Comparison of ENCODE assay signal across 23 mouse cellular contexts in genomic region chr8:126573079-126573694, GRCm38 (mm10). TPM values are rescaled to one million over a fixed set of nuclear protein-coding genes. Genes with fewer than 3 reads are reported as not detected.
A peak's percentile ranks its signal among the peaks of the same experiment; 100 is the strongest.
DNase-seq lines count a peak whose midpoint lies in the region; ATAC-seq and TF ChIP-seq lines count a peak whose summit lies in the region.
"Had no signal": no experiment of that assay in that cellular context is flagged by ENCODE, and none has a peak within 500 bp of the region (broad histone marks: within the 10 kb centered on the region; RNA-seq: fewer than 3 reads in every experiment).

No protein-coding gene starts in this region.

- in situ Hi-C loops in CH12.LX (cut with MboI; ENCODE audit: low pct_ligation_motif_present, low pct_unique_long_range_greater_than_20kb, low sequenced_read_pairs) = no loop called here

- H3K27me3 ChIP-seq in kidney, adult 2 months (replicated peaks; ENCODE audit: control insufficient read depth, insufficient read depth, low read length) = no peaks in the 10 kb centered on the region
- no peaks in the 10 kb centered on the region for H3K27me3 ChIP-seq in CH12.LX (replicated peaks)
- H3K27me3 ChIP-seq in cerebellum, adult 2 months (ENCODE audit: control insufficient read depth, insufficient read depth, low read length) = no peaks in the 10 kb centered on the region
- H3K27me3 ChIP-seq in hindbrain, embryonic 12.5 days = no peaks in the 10 kb centered on the region
- H3K27me3 ChIP-seq: embryonic facial prominence, embryonic 15.5 days; heart, embryonic 15.5 days; hindbrain, embryonic 15.5 days had no signal

- peak overlapping the region; percentile 35 for H3K27ac ChIP-seq in kidney, adult 2 months (ENCODE audit: insufficient read depth, low read depth, low read length)
- H3K27ac ChIP-seq in CH12.LX (ENCODE audit: insufficient read depth, low read depth) = no peak overlapping the region
- H3K27ac ChIP-seq in bone marrow macrophage, adult 2 months (ENCODE audit: insufficient read depth, low read depth, low read length) = peak overlapping the region; percentile 65
- H3K27ac ChIP-seq in left cerebral cortex, adult 2 months = no peak overlapping the region
- H3K27ac ChIP-seq in cerebellum, adult 2 months (ENCODE audit: insufficient read depth, low read length) = no peak overlapping the region
- no peak overlapping the region for H3K27ac ChIP-seq in hindbrain, embryonic 12.5 days
- H3K27ac ChIP-seq: embryonic facial prominence, embryonic 15.5 days; forebrain, embryonic 10.5 days; heart, adult 2 months; heart, embryonic 15.5 days; hindbrain, embryonic 10.5 days; hindbrain, embryonic 15.5 days had no signal

- peak; percentile 72 for ATAC-seq in megakaryocyte, adult 5-6 weeks (ENCODE audit: poor library complexity, severe bottlenecking)
- no peak for ATAC-seq in hindbrain, embryonic 12.5 days (ENCODE audit: low FRiP score)
- ATAC-seq: forebrain, embryonic 14.5 days had no signal

- peaks cover 4% of the 10 kb centered on the region; the same call in 1 of the 2 replicates for H3K4me1 ChIP-seq in kidney, adult 2 months (ENCODE audit: control insufficient read depth, insufficient read depth, low read length)
- H3K4me1 ChIP-seq in CH12.LX (ENCODE audit: control insufficient read depth in 1 of 2, insufficient read depth in 2 of 2) = peaks cover 17 to 35% of the 10 kb centered on the region in 2 experiments
- H3K4me1 ChIP-seq in bone marrow macrophage, adult 2 months (ENCODE audit: control insufficient read depth, insufficient read depth, low read length) = peaks cover 54% of the 10 kb centered on the region
- H3K4me1 ChIP-seq in cerebellum, adult 2 months (ENCODE audit: control insufficient read depth, insufficient read depth, low read length) = peaks cover 8% of the 10 kb centered on the region
- H3K4me1 ChIP-seq in hindbrain, embryonic 12.5 days = peaks cover 14% of the 10 kb centered on the region

- H3K9ac ChIP-seq in CH12.LX (ENCODE audit: insufficient read depth, low read depth) = no peak overlapping the region
- no peak overlapping the region for H3K9ac ChIP-seq in hindbrain, embryonic 12.5 days
- H3K9ac ChIP-seq: embryonic facial prominence, embryonic 15.5 days; heart, embryonic 15.5 days; hindbrain, embryonic 15.5 days had no signal

- TF ChIP-seq EP300 in CH12.LX (IDR thresholded peaks at IDR 0.05; ENCODE audit: low read length) = no peak

- TF ChIP-seq CTCF in kidney, adult 2 months (conservative IDR thresholded peaks at IDR 0.05; ENCODE audit: insufficient read depth, insufficient read length, low read depth, low read length) = no peak
- TF ChIP-seq CTCF in CH12.LX (conservative IDR thresholded peaks at IDR 0.05 in 1 of 2, IDR thresholded peaks at IDR 0.05 in 1 of 2; ENCODE audit: low read depth in 2 of 2, low read length in 2 of 2) = no peak
- TF ChIP-seq CTCF in bone marrow macrophage, adult 2 months (IDR thresholded peaks at IDR 0.05; ENCODE audit: low read depth, low read length) = no peak
- TF ChIP-seq CTCF in left cerebral cortex, adult 2 months (IDR thresholded peaks at IDR 0.05) = no peak
- TF ChIP-seq CTCF in cerebellum, adult 2 months (IDR thresholded peaks at IDR 0.05; ENCODE audit: borderline replicate concordance, insufficient read depth, low read depth, low read length) = no peak

- H3K36me3 ChIP-seq in kidney, adult 2 months (ENCODE audit: control insufficient read depth, insufficient read depth, low read length) = no peaks in the 10 kb centered on the region
- H3K36me3 ChIP-seq in CH12.LX (replicated peaks in 1 of 2; ENCODE audit: control insufficient read depth in 1 of 2, insufficient read depth in 1 of 2, low read length in 1 of 2) = no peaks in the 10 kb centered on the region
- no peaks in the 10 kb centered on the region for H3K36me3 ChIP-seq in hindbrain, embryonic 12.5 days
- H3K36me3 ChIP-seq: embryonic facial prominence, embryonic 15.5 days; forebrain, embryonic 10.5 days; G1E; heart, embryonic 15.5 days; hindbrain, embryonic 10.5 days; hindbrain, embryonic 15.5 days had no signal

- no peaks in the 10 kb centered on the region for H3K79me2 ChIP-seq in CH12.LX (replicated peaks; ENCODE audit: control insufficient read depth, extremely low read depth, insufficient read depth, poor library complexity, severe bottlenecking)

- intact Hi-C loops in left cerebral cortex, adult 2 months (cut with DNase I) = no loop called here

- dilution Hi-C loops in CH12.LX (cut with MboI; ENCODE audit: extremely low pct_ligation_motif_present, extremely low pct_unique_long_range_greater_than_20kb, low sequenced_read_pairs) = no loop called here

- TF ChIP-seq POLR2A in kidney, adult 2 months (IDR thresholded peaks at IDR 0.05; ENCODE audit: low read depth, low read length) = no peak
- TF ChIP-seq POLR2A in CH12.LX (IDR thresholded peaks at IDR 0.05; ENCODE audit: low read depth, low read length) = no peak
- TF ChIP-seq POLR2A in bone marrow macrophage, adult 2 months (IDR thresholded peaks at IDR 0.05; ENCODE audit: borderline replicate concordance, low read depth, low read length) = no peak
- TF ChIP-seq POLR2A in cerebellum, adult 2 months (IDR thresholded peaks at IDR 0.05; ENCODE audit: borderline replicate concordance, insufficient read depth, low read length) = no peak

- no peak overlapping the region for H3K4me2 ChIP-seq in CH12.LX (ENCODE audit: insufficient read depth, low read depth, poor library complexity, severe bottlenecking)
- H3K4me2 ChIP-seq in hindbrain, embryonic 12.5 days (replicated peaks) = no peak overlapping the region
- H3K4me2 ChIP-seq: embryonic facial prominence, embryonic 15.5 days; heart, embryonic 11.5 days; heart, embryonic 15.5 days; hindbrain, embryonic 15.5 days had no signal

- 83% methylated on average over 6 of the region's 6 CpGs for WGBS in kidney, adult 2 months
- WGBS in cerebellum, adult 2 months = 89% methylated on average over 6 of the region's 6 CpGs
- 87% methylated on average over 6 of the region's 6 CpGs for WGBS in hindbrain, embryonic 12.5 days

- H3K9me3 ChIP-seq in CH12.LX (replicated peaks; ENCODE audit: low read length) = no peaks in the 10 kb centered on the region
- no peaks in the 10 kb centered on the region for H3K9me3 ChIP-seq in hindbrain, embryonic 12.5 days (replicated peaks)
- H3K9me3 ChIP-seq: embryonic facial prominence, embryonic 15.5 days; forebrain, embryonic 10.5 days; G1E; heart, embryonic 15.5 days; hindbrain, embryonic 10.5 days; hindbrain, embryonic 15.5 days had no signal

- DNase-seq in kidney, adult 2 months = no peak
- no peak for DNase-seq in kidney, postnatal 14 days
- DNase-seq in CH12.LX (ENCODE audit: extremely low read depth) = no peak
- no peak for DNase-seq in left cerebral cortex, adult 2 months (ENCODE audit: extremely low spot score in 1 of 2, low spot score in 2 of 2)
- no peak for DNase-seq in cerebellum, adult 2 months
- DNase-seq: adrenal gland, postnatal 10 days; cerebellum, adult 18-20 months; cerebellum, postnatal 10 days; embryo, embryonic 11 days; gastrocnemius, postnatal 36 days; heart, adult 2 months had no signal

- no peak overlapping the region for H3K4me3 ChIP-seq in kidney, adult 2 months (ENCODE audit: insufficient read depth, low read depth, low read length)
- no peak overlapping the region for H3K4me3 ChIP-seq in CH12.LX (replicated peaks in 1 of 3; ENCODE audit: low read depth in 2 of 3, low read length in 2 of 3, poor library complexity in 1 of 3)
- no peak overlapping the region for H3K4me3 ChIP-seq in bone marrow macrophage, adult 2 months (ENCODE audit: insufficient read depth, low read length)
- H3K4me3 ChIP-seq in left cerebral cortex, adult 2 months = no peak overlapping the region
- H3K4me3 ChIP-seq in cerebellum, adult 2 months (replicated peaks; ENCODE audit: insufficient read depth, low read depth, low read length) = no peak overlapping the region
- no peak overlapping the region for H3K4me3 ChIP-seq in hindbrain, embryonic 12.5 days
- H3K4me3 ChIP-seq: embryonic facial prominence, embryonic 15.5 days; erythroblast, embryonic 14.5 days; forebrain, embryonic 10.5 days; heart, adult 2 months; heart, embryonic 15.5 days; hindbrain, embryonic 10.5 days; hindbrain, embryonic 15.5 days had no signal

- no peak for TF ChIP-seq RAD21 in CH12.LX (IDR thresholded peaks at IDR 0.05; ENCODE audit: low read depth, low read length)

TF ChIP-seq in CH12.LX, 34 proteins besides CTCF, POLR2A, EP300 and RAD21:
- no peak for TF ChIP-seq UBTF (IDR thresholded peaks at IDR 0.05; ENCODE audit: low read depth, low read length)
- TF ChIP-seq ZNF384 (IDR thresholded peaks at IDR 0.05; ENCODE audit: low read depth, low read length) = peak; percentile 14; the same call in 1 of the 2 replicates
TF ChIP-seq in CH12.LX: peak in this region for 1.

RNA-seq across cellular contexts. Expression of gene Irf2bp2, which starts 20.6 kb away (rescaled TPM):
- 40.6 and 46.6 TPM in 2 replicates for polyA plus RNA-seq in kidney, adult 2 months (2012; rRNA removed)
- total RNA-seq in CH12.LX (2012; rRNA removed) (20.2 and 28.6 TPM in 2 replicates), CH12.LX (2014; rRNA removed) (30.3 and 31.2 TPM in 2 replicates)
- 17.8 and 19.9 TPM in 2 replicates for polyA plus RNA-seq in CH12.LX (2012; ENCODE audit: insufficient read length, low read depth)
- polyA plus RNA-seq in bone marrow macrophage, adult 2 months (2012; ENCODE audit: insufficient read depth, insufficient read length, missing spikeins) = 163 and 167 TPM in 2 replicates
- total RNA-seq in megakaryocyte, adult 5-6 weeks (2015) = 95.9 and 105 TPM in 2 replicates
- total RNA-seq in megakaryocyte, adult 5-6 weeks (2017) = 93.8 and 99.8 TPM in 2 replicates
- total RNA-seq in left cerebral cortex, adult 2 months (2021) = 10 to 100 TPM; 63.9 to 78.4 TPM
- polyA plus RNA-seq in cerebellum, adult 2 months (2012; rRNA removed) = 42.0 and 42.4 TPM in 2 replicates
- polyA plus RNA-seq in hindbrain, embryonic 12.5 days (2016; fragmentation: Nextera tagmentation; extraction: Ambion mirVana) = 8.8 and 9.6 TPM in 2 replicates

Comparison
In these comparisons a context has a peak if more than half of its experiments do, and no peak if none do; other contexts are left out.
1. H3K27ac ChIP-seq: peak in kidney, adult 2 months (single experiment) and bone marrow macrophage, adult 2 months (single experiment); none in CH12.LX (single experiment), left cerebral cortex, adult 2 months (single experiment), cerebellum, adult 2 months (single experiment) and hindbrain, embryonic 12.5 days (single experiment).